Mouse (Mus musculus) lung, postnatal 0 days (tissue): ENCODE data around the gene Gm4756.

Experiments
- CTCF ChIP-seq: IDR thresholded peaks from 2 replicates; pipeline ENCODE4 v1.5.1; 2016; ENCODE audit warnings: antibody characterized with exemption, mild to moderate bottlenecking
- EP300 ChIP-seq: IDR thresholded peaks from 2 replicates; pipeline ENCODE4 v1.6.1; 2016; ENCODE audit warnings: antibody characterized with exemption, mild to moderate bottlenecking, control low read depth

GRCm38 (mm10) chr12:72664020-72664734 is 14.7 kb upstream of the Gm4756 start:
- TF ChIP-seq EP300 (no peak), CTCF (no peak)
